Mouse (Mus musculus) liver, adult 2 months (tissue): ENCODE measurements at regions not wholly inside any gene's neighbourhood (a gene's known extent, or its start where the extent isn't known, plus 50 kb on each side); places are given as distances from the start of the nearest gene placed in this dataset.

ENCODE experiments used
- CTCF ChIP-seq: fragments of 200-500 bp; IDR thresholded peaks from 2 replicates; pipeline ENCODE4 v1.5.1; 2011; ENCODE audit warnings: low read depth, low read length, control low read depth
- POLR2A ChIP-seq: fragments of 200-500 bp; IDR thresholded peaks from 2 replicates; pipeline ENCODE4 v1.6.1; 2011; ENCODE audit warnings: low read length, control low read depth; ENCODE audit not compliant: insufficient read depth; ENCODE audit errors: extremely low read depth

GRCm38 (mm10) chr15:24588943-24589342 lies 824.6 kb downstream of the Basp1 start:
- TF ChIP-seq CTCF (no peak), POLR2A (no peak)
